Mouse (Mus musculus) olfactory bulb, adult 2 months (tissue): Measurements from ENCODE around the gene Brca1. TPM values are rescaled to one million over a fixed set of nuclear protein-coding genes. Genes with fewer than 3 reads are reported as not detected.

Experiments
- H3K27ac ChIP-seq: fragments of 200-500 bp; 2 replicates; pipeline ENCODE4 v1.5.1; 2012; ENCODE audit warnings: low read depth, low read length; ENCODE audit not compliant: insufficient read depth
- H3K4me1 ChIP-seq: fragments of 200-500 bp; 2 replicates; pipeline ENCODE4 v1.6.1; 2012; ENCODE audit warnings: low read length; ENCODE audit not compliant: control insufficient read depth, insufficient read depth
- H3K4me3 ChIP-seq: fragments of 200-500 bp; 2 replicates; pipeline ENCODE4 v1.5.1; 2012; ENCODE audit warnings: mild to moderate bottlenecking, low read depth, low read length, moderate library complexity; ENCODE audit not compliant: insufficient read depth
- CTCF ChIP-seq: fragments of 200-500 bp; IDR thresholded peaks from 2 replicates; pipeline ENCODE4 v1.5.1; 2012; ENCODE audit warnings: low read depth, mild to moderate bottlenecking, low read length, moderate library complexity; ENCODE audit not compliant: insufficient read depth
- POLR2A ChIP-seq: fragments of 200-500 bp; IDR thresholded peaks from 2 replicates; pipeline ENCODE4 v1.6.1; 2012; ENCODE audit warnings: mild to moderate bottlenecking, low read depth, low read length, moderate library complexity; ENCODE audit not compliant: insufficient read depth
- WGBS: fragments of 180-500 bp; shearing (Covaris S2); methylation state at CpG from one replicate; pipeline ENCODE4 v1.1.7; 2018; 5-methylcytosine and 5-hydroxymethylcytosine counted together
- polyA plus RNA-seq: library from polyadenylated mRNA; stranded (reverse); fragments of >200 nt; gene quantifications from 2 replicates; pipeline ENCODE4 v1.2.4, GENCODE M21; 2012; ENCODE audit warnings: low replicate concordance; ENCODE audit not compliant: missing spikeins, insufficient read depth, insufficient read length

Brca1 gene
- polyA plus RNA-seq, 1 experiment: not detected

- no peak within 1 kb of the TSS for H3K27ac ChIP-seq
- 30% methylated on average over 31 of the region's 31 CpGs for WGBS
- no peak for TF ChIP-seq CTCF
- no peak for TF ChIP-seq POLR2A
- peak within 1 kb of the TSS; percentile 11; the same call in 1 of the 2 replicates for H3K4me3 ChIP-seq
- H3K4me1 ChIP-seq: no peaks in the 10 kb centered on the region
Observed at GRCm38 (mm10) chr11:101582054-101583035, 30.6 kb upstream of the Brca1 start, which contains the start of gene Tmem106a. Gene Tmem106a (plus strand): TSS chr11:101582242.

GRCm38 (mm10) chr11:101581081-101581764 lies 29.5 kb upstream of the Brca1 start:
- H3K27ac ChIP-seq: no peak overlapping the region
- H3K4me3 ChIP-seq: no peak overlapping the region
- 81% methylated on average over 6 of the region's 6 CpGs for WGBS
- H3K4me1 ChIP-seq: no peaks in the 10 kb centered on the region
- TF ChIP-seq POLR2A (no peak), CTCF (no peak)

GRCm38 (mm10) chr11:101576116-101576515 lies 24.4 kb upstream of the Brca1 start:
- Histone ChIP-seq H3K4me1 (no peaks in the 10 kb centered on the region), H3K4me3 (no peak overlapping the region), H3K27ac (no peak overlapping the region)
- 74% methylated on average over 6 of the region's 6 CpGs for WGBS
- TF ChIP-seq CTCF (no peak), POLR2A (no peak)

GRCm38 (mm10) chr11:101568421-101568820 lies 16.7 kb upstream of the Brca1 start:
- 76% methylated on average over 3 of the region's 3 CpGs for WGBS
- Histone ChIP-seq H3K27ac (no peak overlapping the region), H3K4me3 (no peak overlapping the region), H3K4me1 (peaks cover 5% of the 10 kb centered on the region; the same call in 1 of the 2 replicates)
- TF ChIP-seq CTCF (no peak), POLR2A (no peak)

- Histone ChIP-seq H3K4me3 (no peak overlapping the region), H3K27ac (no peak overlapping the region), H3K4me1 (no peaks in the 10 kb centered on the region)
- TF ChIP-seq CTCF: no peak
- 13% methylated on average over 5 of the region's 5 CpGs for WGBS
Observed at GRCm38 (mm10) chr11:101562391-101562790, 10.6 kb upstream of the Brca1 start.

GRCm38 (mm10) chr11:101556954-101557353 lies 5.2 kb upstream of the Brca1 start:
- 24% methylated on average over 2 of the region's 2 CpGs for WGBS

GRCm38 (mm10) chr11:101556541-101556940 lies 4.8 kb upstream of the Brca1 start:
- TF ChIP-seq POLR2A (no peak), CTCF (no peak)
- Histone ChIP-seq H3K4me1 (peaks cover 3% of the 10 kb centered on the region; the same call in 1 of the 2 replicates), H3K27ac (no peak overlapping the region), H3K4me3 (no peak overlapping the region)
- WGBS: 86% methylated on average over 7 of the region's 7 CpGs

More at GRCm38 (mm10) chr11:101556954-101557353, 5.2 kb upstream of the Brca1 start:
- Histone ChIP-seq H3K4me3 (no peak overlapping the region), H3K27ac (no peak overlapping the region), H3K4me1 (peaks cover 3% of the 10 kb centered on the region; the same call in 1 of the 2 replicates)
- TF ChIP-seq CTCF: no peak

- H3K27ac ChIP-seq: peak overlapping the region; percentile 85; the same call in 1 of the 2 replicates
- 7% methylated on average over 8 of the region's 8 CpGs for WGBS
- peaks cover 6% of the 10 kb centered on the region; the same call in 1 of the 2 replicates for H3K4me1 ChIP-seq
- TF ChIP-seq CTCF (no peak), POLR2A (no peak)
- H3K4me3 ChIP-seq: peak overlapping the region; percentile 78; the same call in 1 of the 2 replicates
Observed at GRCm38 (mm10) chr11:101553354-101553930, 1.7 kb upstream of the Brca1 start.
